Mouse (Mus musculus) heart, adult 8-10 months (tissue): ENCODE data around the gene C1qtnf7. TPM values are rescaled to one million over a fixed set of nuclear protein-coding genes. Genes with fewer than 3 reads are reported as not detected.

Experiments
- DNase-seq: peaks from one replicate; pipeline ENCODE4 v3.0.0; 2022; ENCODE audit warnings: low spot score
- total RNA-seq, 4 experiments: library from RNA; stranded (reverse); gene quantifications; 2 replicates each; pipeline ENCODE4 v1.2.4; 2022

C1qtnf7 gene
- total RNA-seq = 1 to 10 TPM; 5.7 to 8.5 (median 6.1) TPM

DNA sequence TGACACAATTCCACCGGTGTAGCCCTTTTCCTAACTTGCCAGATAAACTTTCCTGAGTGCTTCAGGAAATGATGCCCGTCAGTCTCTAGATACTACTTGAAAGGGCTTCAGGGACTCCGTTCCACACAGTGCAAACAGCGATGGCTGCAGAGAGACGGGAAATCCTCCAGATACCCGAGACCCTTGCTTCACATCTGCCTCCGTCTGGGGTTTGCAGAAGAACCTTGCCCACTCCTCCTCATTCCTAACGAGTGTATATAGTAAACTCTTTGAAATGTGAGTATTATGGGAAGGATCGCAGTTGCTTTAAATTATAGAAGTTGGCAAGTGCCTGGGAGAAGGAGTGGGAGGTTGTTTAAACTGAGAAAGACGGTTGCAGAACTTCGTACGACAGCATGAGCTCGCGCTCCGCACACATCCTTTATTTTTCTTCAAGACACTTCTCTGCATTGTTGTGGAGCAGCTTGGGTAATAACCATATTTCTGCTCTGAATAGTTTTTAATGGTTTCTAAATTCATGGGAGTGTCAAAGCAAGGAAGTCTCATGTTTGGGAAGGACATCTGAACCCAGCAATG lies at the start of gene C1qtnf7:
Gene C1qtnf7 (plus strand): TSS at position 138 of the 576 bp plus-strand sequence.
- no peak for DNase-seq

DNA sequence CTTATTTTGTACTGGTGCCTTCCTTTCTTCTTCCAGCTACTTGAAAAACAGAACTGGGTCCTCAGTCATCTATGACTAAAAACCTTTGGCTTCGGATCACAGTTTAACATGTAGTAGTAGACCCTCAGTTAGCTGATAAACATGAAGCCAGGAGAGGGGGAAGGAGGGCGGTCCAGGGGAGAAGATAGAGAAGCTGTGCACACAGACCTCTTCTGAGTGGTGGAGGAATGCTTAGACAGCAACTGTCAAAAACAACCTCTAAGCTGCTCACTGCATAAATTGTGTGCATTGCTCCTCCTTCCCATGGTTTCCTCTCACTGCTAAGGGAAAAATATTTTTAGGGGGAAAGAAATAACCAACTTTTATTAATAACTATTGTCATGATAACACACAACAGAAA lies 48.6 kb upstream of the C1qtnf7 start:
- no peak for DNase-seq

- DNase-seq = no peak
Observed at GRCm38 (mm10) chr5:43467214-43467613, 48.1 kb upstream of the C1qtnf7 start.

GRCm38 (mm10) chr5:43468937-43469336 lies 46.4 kb upstream of the C1qtnf7 start:
- no peak for DNase-seq

DNA sequence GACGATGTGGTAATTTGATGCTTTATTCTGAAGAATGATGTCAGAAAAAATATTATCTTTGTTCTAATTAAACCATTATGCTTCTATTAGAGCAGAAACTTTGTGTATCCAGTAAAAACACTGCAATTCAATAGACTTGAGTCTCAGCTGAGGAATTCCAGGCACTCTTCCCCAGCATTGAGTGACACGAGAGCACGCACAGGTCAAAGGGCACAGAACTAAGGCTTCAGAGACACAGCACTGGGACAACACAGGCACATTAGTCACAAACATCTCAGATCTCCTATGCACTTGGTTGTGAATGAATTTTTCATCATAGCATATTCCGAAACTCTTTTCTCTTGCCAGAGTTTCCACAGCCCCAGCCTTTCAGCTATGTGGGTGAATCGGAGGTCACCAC lies 37.4 kb upstream of the C1qtnf7 start:
- no peak for DNase-seq

DNA sequence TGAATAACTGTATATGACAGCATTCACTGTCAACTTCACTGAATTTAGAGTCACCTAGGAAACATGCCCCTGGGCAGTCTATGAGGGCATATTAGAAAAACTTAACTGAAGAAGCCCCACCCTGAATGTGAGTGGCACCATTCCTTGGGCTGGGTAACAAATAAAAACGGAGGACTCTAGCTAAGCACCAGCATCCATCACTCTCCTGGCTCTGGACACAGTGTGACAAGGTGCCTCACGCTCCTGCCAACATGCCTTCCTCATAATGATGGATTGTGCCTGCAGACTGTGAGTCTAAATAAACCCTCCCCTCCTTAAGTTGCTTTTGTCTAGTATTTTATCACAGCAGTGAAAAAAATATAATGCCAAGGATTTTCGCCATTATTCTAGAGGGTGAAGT lies 35.3 kb upstream of the C1qtnf7 start:
- DNase-seq = no peak

DNA sequence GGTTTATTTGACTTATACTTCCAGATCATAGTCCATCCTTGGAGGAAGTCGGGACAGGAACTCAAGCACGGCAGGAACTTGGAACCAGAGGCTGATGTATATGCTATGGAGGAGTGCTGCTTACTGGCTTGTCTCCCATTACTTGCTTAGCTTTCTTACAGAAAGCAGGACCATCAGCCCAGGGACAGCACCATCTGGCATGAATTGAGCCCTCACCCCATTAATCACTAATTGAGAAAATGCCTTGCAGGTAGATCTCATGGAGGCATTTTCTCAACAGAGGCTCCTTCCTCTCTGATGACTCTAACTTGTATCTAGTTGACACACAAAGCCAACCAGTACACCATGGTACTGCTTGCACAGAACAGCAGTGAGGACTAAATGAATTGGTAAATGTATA lies 34.6 kb upstream of the C1qtnf7 start:
- DNase-seq = no peak

DNA sequence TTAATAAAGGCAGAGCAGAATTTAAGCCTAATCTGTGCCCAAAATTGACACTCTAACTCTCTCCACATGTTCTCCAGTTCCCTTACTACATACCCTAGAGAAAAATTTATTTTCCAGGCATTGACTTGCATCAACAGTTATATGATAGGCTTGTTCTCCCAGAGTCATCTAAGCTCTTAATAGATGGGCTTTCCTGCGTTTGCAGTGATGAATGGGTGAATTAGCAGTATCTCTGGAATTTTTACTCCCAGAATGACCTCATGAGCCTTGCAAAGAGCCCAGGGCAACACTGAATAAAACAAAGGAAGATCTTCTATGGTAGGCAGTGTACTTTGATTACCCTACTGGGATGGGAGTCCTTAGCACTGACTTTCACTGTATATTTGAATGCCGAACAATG lies 33.5 kb upstream of the C1qtnf7 start:
- no peak for DNase-seq

DNA sequence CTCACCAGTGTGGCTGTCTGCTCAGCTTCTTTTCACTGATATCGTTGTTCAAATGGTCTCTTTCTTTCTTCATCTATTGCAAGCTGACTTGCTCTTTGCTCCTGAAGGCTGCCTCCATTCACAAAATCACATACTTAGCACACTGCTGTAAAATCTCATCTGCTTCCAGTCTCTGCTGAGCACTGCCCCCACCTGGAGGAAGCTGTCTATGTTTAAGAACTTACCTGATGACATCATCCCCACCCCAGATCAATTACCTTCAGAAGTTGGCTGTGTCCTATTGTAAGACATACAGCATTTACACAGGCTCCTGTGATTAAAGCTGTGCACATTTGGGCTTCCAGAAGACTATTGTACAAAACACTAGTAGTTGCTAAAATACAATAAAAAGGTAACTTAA lies 13.5 kb upstream of the C1qtnf7 start:
- no peak for DNase-seq

- no peak for DNase-seq
Observed at GRCm38 (mm10) chr5:43504243-43504786, 11.0 kb upstream of the C1qtnf7 start.

- DNase-seq = peak; percentile 42
Observed at GRCm38 (mm10) chr5:43508470-43508869, 6.9 kb upstream of the C1qtnf7 start.

DNA sequence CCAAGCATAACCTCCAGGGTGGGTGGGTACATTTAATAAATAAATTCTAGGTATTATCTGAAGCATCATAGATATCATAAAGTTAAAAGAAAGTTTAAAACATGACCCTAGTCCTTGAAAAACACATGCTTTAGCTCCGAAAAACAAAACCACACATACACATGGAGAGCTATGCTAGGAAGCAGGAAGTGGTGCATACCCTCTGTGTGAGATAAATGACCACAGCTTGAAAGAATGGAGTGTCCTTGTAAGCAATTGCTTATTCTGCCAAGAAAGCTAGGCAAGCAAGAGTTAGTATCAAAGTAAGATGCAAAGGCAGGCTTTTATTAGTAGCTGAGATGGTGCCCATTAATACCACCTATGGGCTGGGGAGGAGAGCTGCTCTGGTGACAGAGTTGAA lies 6.4 kb upstream of the C1qtnf7 start:
- DNase-seq = no peak

GRCm38 (mm10) chr5:43511126-43511525 lies 4.2 kb upstream of the C1qtnf7 start:
- DNase-seq = no peak

GRCm38 (mm10) chr5:43516491-43516890 lies 1.2 kb downstream of the C1qtnf7 start:
- peak; percentile 16 for DNase-seq

GRCm38 (mm10) chr5:43517313-43517712 lies 2.0 kb downstream of the C1qtnf7 start:
- peak; percentile 43 for DNase-seq

DNA sequence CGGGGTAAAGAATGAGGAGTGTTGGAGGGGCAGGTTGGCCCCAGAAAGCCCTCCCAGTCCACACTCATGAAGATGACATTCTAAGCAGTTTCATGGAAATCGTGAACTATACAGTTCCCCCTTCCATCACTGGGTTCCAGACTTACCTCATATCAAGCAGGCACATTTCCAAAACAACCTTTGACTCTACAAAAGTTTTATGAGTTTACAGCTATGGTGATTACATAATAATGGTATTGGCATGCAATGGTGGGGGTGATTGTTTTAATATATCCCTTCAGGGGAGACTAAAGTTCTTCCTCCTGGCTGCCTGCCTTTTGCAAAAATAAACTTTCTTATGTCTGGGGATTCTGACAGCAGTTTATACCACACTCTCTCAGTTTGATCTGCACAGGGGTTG lies 4.6 kb downstream of the C1qtnf7 start:
- DNase-seq = no peak

DNA sequence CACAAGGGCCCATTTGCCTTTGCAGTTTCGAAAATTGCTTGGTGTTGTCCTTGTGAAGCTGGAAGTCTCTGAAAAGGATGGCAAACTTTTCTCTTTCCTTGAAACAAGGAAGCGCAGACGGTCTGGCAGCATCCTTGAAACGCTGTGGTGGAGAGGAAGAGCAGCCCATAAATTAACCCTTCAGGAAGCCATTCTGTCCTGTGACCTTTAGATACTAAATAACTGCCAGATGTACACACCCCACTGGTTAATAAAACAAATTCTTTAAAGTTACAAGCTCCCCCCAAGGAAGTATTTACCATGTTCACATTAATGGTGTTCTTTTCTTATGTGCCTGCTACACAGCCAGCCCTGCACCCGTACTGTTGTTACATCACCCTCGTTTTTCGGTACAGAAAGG lies 6.0 kb downstream of the C1qtnf7 start:
- DNase-seq = no peak

DNA sequence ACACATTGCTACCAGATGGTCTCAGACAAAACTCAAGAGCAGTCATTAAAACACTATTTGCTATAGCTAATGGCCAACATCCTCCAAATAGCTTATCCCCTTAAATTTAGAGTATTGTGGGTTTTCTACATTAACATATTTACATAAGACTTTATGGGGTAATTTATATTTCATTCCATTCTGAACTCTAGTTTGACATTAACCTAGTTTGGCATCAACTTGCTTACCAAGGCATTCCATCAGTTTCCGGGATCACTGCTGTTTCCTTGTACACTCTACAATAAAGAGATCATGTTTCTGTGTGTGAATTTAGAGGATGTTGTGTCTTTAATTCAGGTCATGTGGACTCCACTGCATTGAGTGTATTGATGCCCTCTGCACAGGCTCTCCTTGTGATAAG lies 7.5 kb downstream of the C1qtnf7 start:
- no peak for DNase-seq

DNA sequence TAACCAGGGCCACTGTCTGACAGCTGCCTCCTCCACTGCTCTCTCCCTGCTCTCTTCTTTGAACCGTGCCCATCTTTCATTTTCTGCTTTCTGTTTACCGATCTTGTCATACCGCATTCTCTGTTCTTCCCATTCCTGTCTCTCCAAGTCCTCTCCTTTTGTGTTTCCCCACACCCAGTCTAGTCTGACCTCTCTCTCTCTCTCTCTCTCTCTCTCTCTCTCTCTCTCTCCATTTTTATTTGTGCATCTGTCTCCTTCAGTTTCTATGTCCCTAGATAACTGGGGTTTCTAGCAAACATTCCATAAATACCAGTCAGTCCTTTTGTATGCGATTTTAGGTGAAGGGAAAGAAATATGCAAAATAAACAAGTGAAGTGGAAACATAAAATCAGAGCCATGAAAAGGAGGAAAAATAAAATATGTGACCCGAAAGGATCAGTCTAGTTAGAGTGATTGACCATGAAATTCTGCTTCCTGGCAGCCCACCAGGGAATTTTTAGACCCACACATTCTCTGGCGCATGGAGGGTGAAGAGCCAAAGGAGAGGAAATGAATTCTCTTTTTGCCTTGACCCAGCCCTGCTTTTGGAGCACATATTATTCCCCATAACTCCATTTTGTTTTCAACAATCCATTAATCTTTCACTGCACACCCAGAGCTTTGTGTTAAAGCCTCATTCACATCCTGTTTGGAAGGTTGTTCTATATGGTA lies 11.7 kb downstream of the C1qtnf7 start:
- DNase-seq = no peak

DNA sequence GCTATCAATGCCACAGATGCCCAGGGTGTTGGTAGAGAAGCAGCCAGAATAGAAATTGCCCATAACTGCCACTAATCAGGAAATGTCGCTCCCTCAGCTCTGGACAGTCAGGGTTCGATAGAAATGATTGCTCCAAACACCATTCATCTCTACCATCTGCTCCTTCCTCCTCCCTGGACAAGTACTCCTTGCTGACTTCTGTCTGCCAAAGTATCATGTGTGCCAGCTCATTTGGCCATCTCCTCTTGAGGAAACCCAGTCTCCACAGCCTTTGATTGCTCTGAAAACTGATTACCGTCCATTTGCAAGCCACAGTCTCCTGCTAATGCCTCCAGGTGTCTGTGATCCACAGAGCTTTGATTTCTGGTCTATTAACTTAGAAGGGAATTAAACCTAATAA lies 14.8 kb downstream of the C1qtnf7 start:
- DNase-seq = no peak

- DNase-seq = no peak
Observed at GRCm38 (mm10) chr5:43530886-43531285, 15.5 kb downstream of the C1qtnf7 start.

DNA sequence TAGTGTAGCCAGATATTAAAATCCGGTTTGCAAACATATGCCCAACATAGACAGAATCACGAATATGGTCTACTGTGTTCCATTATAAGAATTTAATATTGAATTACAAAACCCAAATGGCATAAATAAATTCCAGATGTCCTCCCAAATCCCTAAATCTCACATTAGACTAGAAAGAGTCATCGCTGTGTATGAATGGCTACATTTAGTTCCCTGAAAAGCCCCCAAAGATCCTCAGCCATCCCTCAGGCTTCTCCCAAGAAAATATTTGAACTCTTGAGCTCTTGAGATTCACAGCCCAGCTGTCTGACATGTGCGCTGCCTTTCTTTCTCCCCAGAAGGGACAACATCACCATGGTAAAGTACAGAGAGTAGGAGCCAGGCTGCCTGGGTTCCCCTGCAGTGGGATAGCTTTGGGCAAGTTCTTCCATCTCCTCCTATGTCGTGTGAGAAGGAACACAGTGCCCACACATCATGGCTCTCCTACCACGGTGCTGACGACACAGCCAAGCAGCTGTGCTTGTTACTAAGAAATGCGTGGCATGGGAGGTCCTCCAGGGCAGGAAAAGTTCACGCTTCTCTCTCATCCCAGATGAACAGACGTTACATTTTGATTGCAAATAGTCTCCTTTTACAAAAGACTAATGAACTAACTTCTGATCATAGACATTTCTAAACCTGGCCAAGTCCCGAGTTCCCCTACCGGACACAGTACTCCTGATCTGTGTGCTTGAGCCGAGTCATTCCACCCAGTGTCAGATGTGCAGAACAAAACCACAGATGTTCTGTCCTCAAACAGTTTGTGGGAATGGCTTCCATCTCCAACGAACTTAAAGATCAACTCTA lies 23.2 kb downstream of the C1qtnf7 start:
- DNase-seq = no peak

- no peak for DNase-seq
Observed at GRCm38 (mm10) chr5:43539168-43539516, 23.8 kb downstream of the C1qtnf7 start.
